Mouse (Mus musculus) heart, adult 2 months (tissue): ENCODE measurements around the gene Slc17a1. TPM values are rescaled to one million over a fixed set of nuclear protein-coding genes. Genes with fewer than 3 reads are reported as not detected.

Experiments
- DNase-seq, 2 experiments: peaks; one replicate each; pipeline ENCODE4 v3.0.0; 2021
- H3K27ac ChIP-seq: fragments of 200-600 bp; 2 replicates; pipeline ENCODE4 v1.8.1; 2022
- H3K27me3 ChIP-seq: fragments of 200-500 bp; 2 replicates; pipeline ENCODE4 v1.6.1; 2012; ENCODE audit warnings: mild to moderate bottlenecking, low read length, inconsistent platforms, mixed read lengths; ENCODE audit not compliant: control insufficient read depth, insufficient read depth
- H3K36me3 ChIP-seq: fragments of 200-500 bp; 2 replicates; pipeline ENCODE4 v1.6.1; 2012; ENCODE audit warnings: low read length, inconsistent platforms; ENCODE audit not compliant: control insufficient read depth, insufficient read depth
- H3K4me1 ChIP-seq: fragments of 200-500 bp; 2 replicates; pipeline ENCODE4 v1.6.1; 2011; ENCODE audit warnings: low read length; ENCODE audit not compliant: control insufficient read depth, insufficient read depth
- H3K4me3 ChIP-seq: fragments of 200-600 bp; 2 replicates; pipeline ENCODE4 v1.8.1; 2022
- H3K79me2 ChIP-seq: fragments of 200-500 bp; replicated peaks from 2 replicates; pipeline ENCODE4 v1.6.1; 2012; ENCODE audit warnings: mild to moderate bottlenecking, inconsistent platforms, low read length, moderate library complexity, mixed read lengths; ENCODE audit not compliant: control insufficient read depth, insufficient read depth
- H3K9ac ChIP-seq: fragments of 200-500 bp; 2 replicates; pipeline ENCODE4 v1.6.1; 2012; ENCODE audit warnings: low read depth, mild to moderate bottlenecking, control low read depth, inconsistent platforms, low read length, mixed read lengths
- CTCF ChIP-seq: fragments of 200-600 bp; IDR thresholded peaks from 2 replicates; pipeline ENCODE4 v1.8.1; 2022; ENCODE audit warnings: antibody characterized with exemption, mild to moderate bottlenecking, moderate library complexity
- EP300 ChIP-seq: fragments of 200-500 bp; IDR thresholded peaks from 2 replicates; pipeline ENCODE4 v1.6.1; 2011; ENCODE audit warnings: low read depth, low read length, control low read depth; ENCODE audit not compliant: insufficient read depth
- POLR2A ChIP-seq: fragments of 200-500 bp; IDR thresholded peaks from 2 replicates; pipeline ENCODE4 v1.6.1; 2011; ENCODE audit warnings: mild to moderate bottlenecking, low read depth, low read length, control low read depth; ENCODE audit not compliant: insufficient read depth
- WGBS: fragments of 180-500 bp; shearing (Covaris S2); methylation state at CpG from one replicate; pipeline ENCODE4 v1.1.7; 2018; 5-methylcytosine and 5-hydroxymethylcytosine counted together
- intact Hi-C: fragments of 180-260 bp; cut with DNase I; formaldehyde crosslinking; loops from one replicate; pipeline ENCODE4 v1.15.1; 2025
- long read RNA-seq: library from polyadenylated mRNA; stranded (forward); transcript quantifications from one replicate; pipeline ENCODE4 v2.0.0, GENCODE M21; 2021
- polyA plus RNA-seq: library from polyadenylated mRNA; depleted of rRNA; stranded (reverse); fragments of >200 nt; gene quantifications from 2 replicates; pipeline ENCODE4 v1.2.3, GENCODE M21; 2012; rRNA removed
- total RNA-seq, 2 experiments: library from RNA; stranded (reverse); gene quantifications; 2 replicates each; pipeline ENCODE4 v1.2.3; 2021

Gene Slc17a1
- total RNA-seq (not detected), polyA plus RNA-seq (not detected in 2 replicates)
- long read RNA-seq = 0 reads

- Histone ChIP-seq H3K27ac (no peak within 1 kb of the TSS), H3K9ac (no peak within 1 kb of the TSS), H3K27me3 (no peaks in the 10 kb centered on the region), H3K79me2 (no peaks in the 10 kb centered on the region), H3K36me3 (no peaks in the 10 kb centered on the region), H3K4me3 (no peak within 1 kb of the TSS), H3K4me1 (peaks cover 1% of the 10 kb centered on the region; the same call in 1 of the 2 replicates)
- intact Hi-C loops = no loop called here
- 70% methylated on average over 7 of the region's 7 CpGs for WGBS
- no peak for DNase-seq
- no peak for TF ChIP-seq CTCF
- no peak for TF ChIP-seq POLR2A
- TF ChIP-seq EP300 = no peak
These were observed at the start of gene Slc17a1 for GRCm38 (mm10) chr13:23867405-23867804. Gene Slc17a1 (plus strand): TSS chr13:23867750.

GRCm38 (mm10) chr13:23820179-23820940, 47.2 kb upstream of the Slc17a1 start:
- H3K27me3 ChIP-seq = no peaks in the 10 kb centered on the region
- no peak overlapping the region for H3K9ac ChIP-seq
- no peaks in the 10 kb centered on the region for H3K4me1 ChIP-seq
- 41% methylated on average over 4 of the region's 4 CpGs for WGBS
- DNase-seq = no peak
- H3K36me3 ChIP-seq = no peaks in the 10 kb centered on the region
- no peak overlapping the region for H3K4me3 ChIP-seq
- intact Hi-C loops = no loop called here
- no peaks in the 10 kb centered on the region for H3K79me2 ChIP-seq
- TF ChIP-seq CTCF = no peak
- no peak for TF ChIP-seq EP300
- no peak for TF ChIP-seq POLR2A
- no peak overlapping the region for H3K27ac ChIP-seq

- no peak overlapping the region for H3K27ac ChIP-seq
- H3K4me1 ChIP-seq = no peaks in the 10 kb centered on the region
- no peaks in the 10 kb centered on the region for H3K79me2 ChIP-seq
- no peaks in the 10 kb centered on the region for H3K36me3 ChIP-seq
- intact Hi-C loops = no loop called here
- no peaks in the 10 kb centered on the region for H3K27me3 ChIP-seq
- TF ChIP-seq POLR2A = no peak
- no peak for TF ChIP-seq CTCF
- TF ChIP-seq EP300 = no peak
- WGBS = 17% methylated on average over 3 of the region's 3 CpGs
- no peak for DNase-seq
- no peak overlapping the region for H3K4me3 ChIP-seq
- H3K9ac ChIP-seq = no peak overlapping the region
These were observed 45.3 kb upstream of the Slc17a1 start for GRCm38 (mm10) chr13:23822213-23822612.

GRCm38 (mm10) chr13:23826606-23827005, 40.9 kb upstream of the Slc17a1 start:
- Histone ChIP-seq H3K4me1 (no peaks in the 10 kb centered on the region), H3K79me2 (no peaks in the 10 kb centered on the region), H3K27ac (no peak overlapping the region), H3K9ac (no peak overlapping the region), H3K4me3 (no peak overlapping the region), H3K27me3 (no peaks in the 10 kb centered on the region), H3K36me3 (no peaks in the 10 kb centered on the region)
- DNase-seq = no peak
- 49% methylated on average over 3 of the region's 3 CpGs for WGBS
- intact Hi-C loops = no loop called here
- TF ChIP-seq EP300 = no peak
- no peak for TF ChIP-seq POLR2A
- no peak for TF ChIP-seq CTCF

GRCm38 (mm10) chr13:23833053-23833452, 34.5 kb upstream of the Slc17a1 start:
- WGBS = 12% methylated on average over 6 of the region's 6 CpGs
- no peaks in the 10 kb centered on the region for H3K4me1 ChIP-seq
- TF ChIP-seq CTCF (peak; percentile 69), EP300 (no peak)
- H3K27me3 ChIP-seq = no peaks in the 10 kb centered on the region
- no peak for DNase-seq
- no peak overlapping the region for H3K4me3 ChIP-seq
- intact Hi-C loops = loop anchor here (2.0 to 5.0 kb wide), 3 partner anchors 52 to 449 kb away; partner anchors contain the start of gene Carmil1
- no peaks in the 10 kb centered on the region for H3K79me2 ChIP-seq
- H3K9ac ChIP-seq = no peak overlapping the region
- H3K36me3 ChIP-seq = no peaks in the 10 kb centered on the region
- H3K27ac ChIP-seq = no peak overlapping the region

GRCm38 (mm10) chr13:23834836-23835235, 32.7 kb upstream of the Slc17a1 start:
- 89% methylated on average over 5 of the region's 5 CpGs for WGBS
- intact Hi-C loops = loop anchor here (2.0 to 5.0 kb wide), 2 partner anchors 447 to 456 kb away; partner anchors contain the start of gene Carmil1

More at GRCm38 (mm10) chr13:23834836-23835235, 32.7 kb upstream of the Slc17a1 start:
- Histone ChIP-seq H3K4me1 (no peaks in the 10 kb centered on the region), H3K79me2 (no peaks in the 10 kb centered on the region), H3K27ac (no peak overlapping the region), H3K36me3 (no peaks in the 10 kb centered on the region), H3K27me3 (no peaks in the 10 kb centered on the region), H3K4me3 (no peak overlapping the region), H3K9ac (no peak overlapping the region)
- DNase-seq = no peak
- TF ChIP-seq EP300 = no peak
- TF ChIP-seq POLR2A = no peak
- no peak for TF ChIP-seq CTCF
